Mouse (Mus musculus) midbrain, postnatal 0 days (tissue): ENCODE results near the gene Pck1. TPM values are rescaled to one million over a fixed set of nuclear protein-coding genes. Genes with fewer than 3 reads are reported as not detected.

ENCODE experiments used
- ATAC-seq: fragments of 200-750 bp; cut with Nextera tagmentation; 2 replicates; pipeline ENCODE4 v1.8.0; 2017; ENCODE audit warnings: moderate number of reproducible peaks, mild to moderate bottlenecking, moderate TSS enrichment, moderate library complexity; ENCODE audit not compliant: low FRiP score
- DNase-seq: peaks from one replicate; pipeline ENCODE4 v3.0.0-alpha.2; 2015; ENCODE audit warnings: low spot score
- H3K27ac ChIP-seq: fragments of 300-500 bp; sonication (generic); 2 replicates; pipeline ENCODE4 v1.5.1; 2014; ENCODE audit warnings: low read depth, mild to moderate bottlenecking, low read length, mixed read lengths
- H3K27me3 ChIP-seq: fragments of 300-500 bp; sonication (generic); 2 replicates; pipeline ENCODE4 v1.6.1; 2014; ENCODE audit warnings: low read length, control low read depth, mixed read lengths; ENCODE audit not compliant: insufficient read depth
- H3K36me3 ChIP-seq: fragments of 300-500 bp; sonication (generic); 2 replicates; pipeline ENCODE4 v1.6.1; 2014; ENCODE audit warnings: low read length, control low read depth, mixed read lengths; ENCODE audit not compliant: insufficient read depth
- H3K4me1 ChIP-seq: fragments of 300-500 bp; sonication (generic); 2 replicates; pipeline ENCODE4 v1.6.1; 2014; ENCODE audit warnings: mild to moderate bottlenecking, control low read depth, antibody characterized with exemption, low read length, mixed read lengths; ENCODE audit not compliant: insufficient read depth
- H3K4me2 ChIP-seq: fragments of 300-500 bp; sonication (generic); 2 replicates; pipeline ENCODE4 v1.6.1; 2014; ENCODE audit warnings: low read depth, mild to moderate bottlenecking, low read length, mixed read lengths; ENCODE audit not compliant: poor library complexity, severe bottlenecking
- H3K4me3 ChIP-seq: fragments of 300-500 bp; sonication (generic); 2 replicates; pipeline ENCODE4 v1.5.1; 2014; ENCODE audit warnings: low read depth, mild to moderate bottlenecking, low read length, moderate library complexity
- H3K9ac ChIP-seq: fragments of 300-500 bp; sonication (generic); replicated peaks from 2 replicates; pipeline ENCODE4 v1.6.1; 2014; ENCODE audit warnings: mild to moderate bottlenecking, low read length, moderate library complexity, mixed read lengths; ENCODE audit not compliant: poor library complexity, severe bottlenecking
- H3K9me3 ChIP-seq: fragments of 300-500 bp; sonication (generic); 2 replicates; pipeline ENCODE4 v1.6.1; 2016; ENCODE audit warnings: low read length, control low read depth
- CTCF ChIP-seq: IDR thresholded peaks from 2 replicates; pipeline ENCODE4 v1.5.1; 2016; ENCODE audit warnings: antibody characterized with exemption, mild to moderate bottlenecking
- WGBS: fragments of 180-500 bp; shearing (Covaris S2); extraction: QIAGEN DNeasy Blood & Tissue Kit; methylation state at CpG from one replicate; pipeline ENCODE4 v1.1.7; 2014; 5-methylcytosine and 5-hydroxymethylcytosine counted together
- polyA plus RNA-seq: library from polyadenylated mRNA; unstranded; fragments of >200 nt; fragmentation: Nextera tagmentation; extraction: Ambion mirVana; gene quantifications from 2 replicates; pipeline ENCODE4 v1.2.1, GENCODE M21; 2015
- total RNA-seq: library from RNA; depleted of rRNA; stranded (reverse); fragments of >200 nt; gene quantifications from 2 replicates; pipeline ENCODE4 v1.2.3, GENCODE M21; 2014

Pck1 gene
- total and polyA plus RNA-seq, 2 experiments from 2014 or later: 0.07 TPM; not detected in 1

DNA sequence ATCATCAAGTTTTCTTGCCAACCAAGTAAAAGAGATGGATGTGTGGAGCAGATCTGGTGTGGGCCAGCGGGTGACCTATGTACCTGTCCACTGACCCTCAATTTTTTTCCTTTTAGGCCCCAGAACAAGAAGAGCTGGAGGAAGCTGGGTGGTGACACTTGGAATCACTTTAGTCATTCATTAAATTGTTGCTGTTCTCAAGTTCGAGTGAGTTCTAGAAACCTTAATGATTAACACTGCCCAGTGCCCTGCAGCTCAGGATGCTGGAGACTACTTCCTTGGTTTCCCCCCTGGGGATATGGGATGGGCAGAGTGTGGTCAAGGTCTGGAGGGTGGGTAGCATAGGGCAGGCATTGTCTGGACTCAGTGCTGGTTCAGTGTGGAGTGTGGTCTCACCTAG, 23.7 kb upstream of the Pck1 start:
- Histone ChIP-seq H3K9ac (no peak overlapping the region), H3K4me1 (no peaks in the 10 kb centered on the region), H3K4me3 (no peak overlapping the region), H3K4me2 (no peak overlapping the region), H3K27me3 (no peaks in the 10 kb centered on the region), H3K36me3 (no peaks in the 10 kb centered on the region), H3K27ac (no peak overlapping the region), H3K9me3 (no peaks in the 10 kb centered on the region)
- DNase-seq: no peak
- TF ChIP-seq CTCF: no peak
- 85% methylated on average over 2 of the region's 2 CpGs for WGBS
- no peak for ATAC-seq

DNA sequence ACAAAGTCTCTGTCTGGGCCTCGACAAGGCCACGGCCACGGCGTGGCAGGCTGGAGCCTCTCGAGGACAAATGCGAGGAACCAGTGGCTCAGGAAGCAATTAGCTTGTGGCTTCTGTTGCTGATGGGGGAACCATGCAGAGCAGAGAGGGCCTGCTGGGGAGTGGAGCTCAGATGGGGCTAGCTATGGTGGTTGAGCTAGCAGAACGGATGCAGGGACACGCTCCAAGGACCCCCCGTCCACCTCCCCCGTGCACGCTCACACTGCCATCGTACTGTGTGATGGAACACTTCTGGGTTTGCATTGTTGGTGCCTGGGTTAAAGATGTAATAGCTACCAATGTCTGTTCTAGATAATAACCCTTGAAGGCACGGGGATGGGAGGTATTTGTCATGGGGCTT, 20.6 kb upstream of the Pck1 start:
- H3K4me2 ChIP-seq: no peak overlapping the region
- ATAC-seq (no peak), DNase-seq (no peak)
- no peak for TF ChIP-seq CTCF
- H3K27ac ChIP-seq: no peak overlapping the region
- no peaks in the 10 kb centered on the region for H3K9me3 ChIP-seq
- no peak overlapping the region for H3K9ac ChIP-seq
- H3K27me3 ChIP-seq: no peaks in the 10 kb centered on the region
- WGBS: 72% methylated on average over 13 of the region's 13 CpGs
- no peak overlapping the region for H3K4me3 ChIP-seq
- H3K4me1 ChIP-seq: no peaks in the 10 kb centered on the region
- no peaks in the 10 kb centered on the region for H3K36me3 ChIP-seq

DNA sequence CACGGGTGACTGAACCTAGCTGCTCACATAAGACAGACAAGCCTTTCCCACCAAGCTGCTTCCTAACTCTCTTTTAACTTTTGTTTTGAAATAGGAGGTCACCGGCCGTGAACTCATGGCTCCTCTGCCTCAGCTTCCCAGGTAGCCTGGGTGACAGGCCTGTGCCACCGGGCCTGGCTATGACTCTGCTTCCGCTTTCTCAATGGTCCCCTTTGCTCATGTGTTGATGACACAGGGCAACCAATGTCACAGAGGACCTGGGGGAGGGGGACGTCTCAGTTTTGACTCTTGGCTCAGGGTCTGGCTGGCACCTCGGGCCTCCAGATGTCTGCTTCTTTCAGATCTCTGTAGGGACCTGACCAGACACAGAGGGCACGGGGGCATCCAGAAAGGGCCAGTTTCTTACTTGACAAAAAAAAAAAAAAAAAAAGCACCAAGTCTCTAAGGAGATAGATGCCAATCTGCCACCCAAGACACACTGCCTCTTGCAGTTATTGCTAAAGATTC, 20.0 kb upstream of the Pck1 start:
- H3K9me3 ChIP-seq: no peaks in the 10 kb centered on the region
- H3K27me3 ChIP-seq: no peaks in the 10 kb centered on the region
- H3K4me1 ChIP-seq: no peaks in the 10 kb centered on the region
- no peaks in the 10 kb centered on the region for H3K36me3 ChIP-seq
- 66% methylated on average over 8 of the region's 8 CpGs for WGBS
- no peak for ATAC-seq
- no peak overlapping the region for H3K9ac ChIP-seq
- DNase-seq: no peak
- no peak for TF ChIP-seq CTCF
- H3K4me2 ChIP-seq: no peak overlapping the region
- no peak overlapping the region for H3K27ac ChIP-seq
- H3K4me3 ChIP-seq: no peak overlapping the region

DNA sequence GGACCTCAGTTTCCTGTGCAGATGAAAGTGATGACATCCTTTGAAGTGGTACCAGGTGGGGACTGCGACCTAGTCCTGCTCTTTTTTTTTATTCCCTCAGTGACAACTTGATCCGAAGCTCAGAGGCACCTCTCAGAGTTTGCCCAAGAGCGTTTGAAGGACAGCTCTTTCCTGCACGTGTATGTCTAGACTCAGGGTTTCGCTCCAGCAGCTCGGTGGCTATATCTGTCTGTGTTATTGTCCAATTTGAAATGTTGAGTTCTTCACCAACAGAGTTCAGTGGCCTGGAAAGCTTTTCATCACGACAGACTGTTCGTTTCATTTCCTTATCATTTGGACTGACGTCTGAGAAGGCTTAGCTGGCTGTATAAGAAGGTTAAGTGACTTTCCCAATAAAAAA, 18.2 kb upstream of the Pck1 start:
- H3K4me2 ChIP-seq: no peak overlapping the region
- no peak for TF ChIP-seq CTCF
- H3K27me3 ChIP-seq: no peaks in the 10 kb centered on the region
- no peak overlapping the region for H3K4me3 ChIP-seq
- H3K9ac ChIP-seq: no peak overlapping the region
- DNase-seq (no peak), ATAC-seq (no peak)
- WGBS: 63% methylated on average over 9 of the region's 9 CpGs
- no peaks in the 10 kb centered on the region for H3K9me3 ChIP-seq
- no peak overlapping the region for H3K27ac ChIP-seq
- H3K36me3 ChIP-seq: no peaks in the 10 kb centered on the region
- H3K4me1 ChIP-seq: no peaks in the 10 kb centered on the region

DNA sequence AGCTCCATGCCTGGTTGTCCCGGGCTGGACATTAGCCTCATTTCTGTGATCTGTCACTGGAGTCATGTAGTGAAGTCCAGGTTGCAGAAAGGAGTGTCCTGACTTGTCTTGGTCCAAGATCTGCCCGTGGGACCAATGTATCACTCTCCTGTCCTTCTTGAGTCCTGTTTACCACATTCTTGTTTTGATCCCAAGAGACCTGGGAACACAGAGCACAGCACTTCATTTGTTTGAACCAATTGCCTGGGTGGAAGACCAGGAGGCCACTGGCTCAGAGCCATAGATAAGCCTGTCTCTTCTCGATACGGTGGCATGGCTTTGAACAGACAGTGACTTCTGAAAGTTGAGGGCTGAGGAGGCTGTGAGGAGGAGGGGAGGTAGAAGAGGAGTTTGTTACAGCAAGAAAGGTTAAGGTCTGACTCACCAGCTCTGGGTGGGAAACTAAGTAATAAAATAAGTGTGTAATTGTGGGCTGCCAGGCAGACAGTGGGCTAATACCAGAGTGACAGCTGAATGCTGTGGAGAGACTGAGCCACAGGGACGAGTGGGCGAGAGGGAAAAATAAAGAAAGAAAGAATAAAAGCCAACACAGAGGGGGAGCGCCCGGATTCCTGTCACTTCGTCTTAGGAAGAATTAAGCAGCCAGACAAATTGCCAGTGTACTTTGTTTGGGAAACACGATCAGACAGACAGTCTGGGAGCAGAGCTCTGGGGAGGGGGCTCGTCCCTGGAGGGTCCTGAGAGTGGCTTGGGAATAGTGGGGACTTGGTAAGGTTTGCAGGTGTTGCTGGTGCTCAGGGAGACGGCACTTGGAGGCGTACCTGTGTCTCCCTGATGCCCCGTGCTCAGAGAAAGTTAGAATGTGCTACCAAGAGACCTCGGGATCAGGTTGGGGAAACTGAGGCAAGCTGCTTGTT, 14.3 kb upstream of the Pck1 start:
- Histone ChIP-seq H3K9ac (no peak overlapping the region), H3K27ac (no peak overlapping the region), H3K9me3 (no peaks in the 10 kb centered on the region), H3K27me3 (no peaks in the 10 kb centered on the region), H3K36me3 (no peaks in the 10 kb centered on the region), H3K4me2 (no peak overlapping the region), H3K4me1 (no peaks in the 10 kb centered on the region), H3K4me3 (no peak overlapping the region)
- DNase-seq: no peak
- WGBS: 29% methylated on average over 15 of the region's 15 CpGs
- no peak for TF ChIP-seq CTCF
- no peak for ATAC-seq

DNA sequence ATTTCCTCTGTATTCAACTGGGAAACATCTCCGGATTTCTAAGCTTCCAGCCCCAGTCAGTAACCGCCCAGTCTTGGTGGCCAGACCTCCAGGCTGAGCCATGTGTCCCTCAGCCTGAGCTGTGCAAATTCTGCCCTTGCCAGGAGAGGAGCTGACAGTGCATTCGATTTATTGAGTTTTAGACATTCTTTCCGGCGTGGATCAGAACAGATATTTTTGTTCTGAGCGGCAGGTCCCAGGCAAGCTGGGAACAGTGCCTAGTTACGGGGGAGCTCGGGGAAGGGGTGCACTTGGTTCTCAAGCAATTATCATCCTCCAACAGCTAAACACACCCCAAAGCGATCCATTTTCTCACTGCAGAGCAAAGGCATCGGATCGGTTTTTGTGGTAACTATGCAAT, 9.2 kb upstream of the Pck1 start:
- ATAC-seq (no peak), DNase-seq (no peak)
- Histone ChIP-seq H3K4me3 (no peak overlapping the region), H3K4me2 (no peak overlapping the region), H3K36me3 (no peaks in the 10 kb centered on the region), H3K9ac (no peak overlapping the region), H3K27me3 (no peaks in the 10 kb centered on the region), H3K27ac (no peak overlapping the region), H3K4me1 (no peaks in the 10 kb centered on the region), H3K9me3 (no peaks in the 10 kb centered on the region)
- 76% methylated on average over 11 of the region's 11 CpGs for WGBS
- no peak for TF ChIP-seq CTCF
